Mouse (Mus musculus) layer of hippocampus, adult 9-10 months (tissue): Measurements from ENCODE around the gene Dnlz.

Experiments used
- DNase-seq: peaks from one replicate; pipeline ENCODE4 v3.0.0; 2022; ENCODE audit warnings: low spot score

Dnlz gene

GRCm38 (mm10) chr2:26357484-26357883, 5.6 kb upstream of the Dnlz start:
- no peak for DNase-seq

GRCm38 (mm10) chr2:26356678-26357077, 4.8 kb upstream of the Dnlz start:
- DNase-seq = no peak

GRCm38 (mm10) chr2:26356231-26356630, 4.3 kb upstream of the Dnlz start:
- no peak for DNase-seq

DNA sequence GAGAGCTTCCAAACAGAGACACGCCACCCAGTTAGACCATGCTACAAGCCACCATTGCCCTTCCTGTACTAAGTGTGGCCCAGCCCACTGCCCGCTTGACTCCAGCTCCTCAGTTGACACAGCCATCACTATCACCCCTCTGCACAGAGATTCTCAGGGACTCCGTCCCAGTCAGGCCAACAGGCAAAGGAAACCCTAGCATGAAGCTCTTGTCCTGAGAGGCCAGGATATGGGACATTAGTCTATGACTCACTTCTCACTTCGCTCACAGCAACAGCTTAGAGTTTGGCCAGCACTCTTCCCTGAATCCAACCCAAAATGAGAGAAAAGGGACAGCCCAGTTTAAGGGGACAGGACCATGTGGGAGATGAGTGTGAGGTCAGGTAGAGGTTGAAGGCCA, 2.5 kb upstream of the Dnlz start:
- DNase-seq = no peak

DNA sequence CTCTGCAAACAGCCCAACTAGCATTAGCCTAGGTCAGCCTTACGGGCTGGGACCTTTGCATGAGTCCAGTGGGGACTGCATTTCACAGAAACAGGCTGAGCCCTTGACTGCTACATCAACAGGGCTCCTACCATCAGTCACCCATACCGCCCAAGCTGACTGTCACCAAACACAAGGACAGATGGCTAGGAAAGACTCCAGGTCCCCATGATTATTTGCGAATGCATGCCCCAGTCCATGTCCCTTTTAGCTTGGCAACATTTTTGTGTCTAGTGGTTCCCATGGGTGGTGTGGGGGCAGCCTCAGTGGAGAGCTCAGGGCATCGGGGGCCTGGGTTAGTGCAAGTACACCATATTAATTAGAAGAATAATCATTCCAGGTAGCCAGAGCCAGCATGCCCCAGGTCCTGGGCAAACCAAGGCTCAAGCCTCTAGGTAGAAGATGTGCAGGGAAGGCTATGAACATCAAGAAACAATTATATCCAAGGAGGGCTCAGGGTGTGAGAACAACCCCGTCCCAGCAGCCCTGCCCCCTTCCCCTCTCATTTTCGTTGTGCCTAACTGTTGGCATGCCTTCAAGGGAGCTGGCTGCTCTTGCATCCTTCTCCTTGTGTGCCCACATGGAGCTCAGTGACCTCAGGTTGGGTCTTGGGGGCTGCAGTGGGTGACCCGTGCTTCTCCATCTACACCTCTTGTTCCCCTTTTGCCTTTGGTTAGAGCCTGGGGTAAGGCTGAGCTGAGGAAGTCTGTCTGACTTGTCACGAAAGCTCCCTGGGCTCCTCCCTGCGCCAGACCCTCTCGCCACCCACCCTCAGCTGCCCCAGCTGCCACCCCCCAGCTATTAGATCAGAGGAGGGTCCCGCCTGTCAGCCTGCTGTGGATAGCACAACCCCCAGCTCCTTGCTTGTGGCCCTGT, 1.4 kb upstream of the Dnlz start:
- no peak for DNase-seq

GRCm38 (mm10) chr2:26352291-26352910, 491 bp upstream of the Dnlz start:
- no peak for DNase-seq

- no peak for DNase-seq
Observed at GRCm38 (mm10) chr2:26348241-26348640, 3.7 kb downstream of the Dnlz start.

DNA sequence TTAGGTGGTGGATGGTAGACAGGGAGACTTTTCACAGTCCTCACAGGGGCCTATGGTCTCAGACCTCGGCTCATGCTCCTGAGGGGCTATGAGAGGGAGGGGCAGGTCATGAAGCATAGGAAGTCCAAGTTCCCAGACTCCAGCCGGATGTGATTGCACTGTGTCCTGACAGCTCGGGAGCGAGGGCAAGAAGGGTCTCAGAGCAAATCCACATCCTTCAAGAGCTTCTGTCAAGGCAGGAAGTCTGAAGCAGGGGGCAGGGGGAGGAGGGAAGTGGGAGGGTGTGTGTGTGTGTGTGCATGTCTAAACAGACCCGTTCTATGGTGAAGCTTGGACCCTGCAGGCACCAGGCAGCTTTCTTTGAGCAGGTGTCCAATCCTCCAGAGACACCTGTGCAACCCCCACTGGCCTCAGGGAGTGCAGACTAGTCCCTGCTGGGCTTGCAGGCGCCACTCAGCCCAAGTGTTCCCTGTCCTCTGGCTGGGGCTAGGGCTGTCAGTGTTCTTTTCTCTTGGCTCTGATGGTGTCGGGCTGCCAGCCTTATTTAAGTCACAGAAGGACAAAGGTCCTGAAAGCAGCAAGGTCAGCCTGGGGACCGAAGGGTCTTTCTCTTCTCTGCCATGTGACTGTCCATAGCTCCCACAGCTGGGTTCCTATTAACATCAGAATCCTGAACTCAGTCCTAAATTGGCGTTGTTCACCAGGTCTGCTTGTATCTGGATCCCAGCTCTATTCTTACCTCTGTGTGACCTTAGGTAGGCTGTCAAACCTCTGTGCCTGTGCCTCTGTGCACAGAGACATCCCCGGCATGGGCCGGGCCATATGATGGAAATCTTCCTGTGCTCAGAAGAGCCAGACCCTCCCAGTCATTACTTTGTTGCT, 9.1 kb downstream of the Dnlz start:
- no peak for DNase-seq

- DNase-seq = no peak
Observed at GRCm38 (mm10) chr2:26342044-26342443, 9.9 kb downstream of the Dnlz start.

DNA sequence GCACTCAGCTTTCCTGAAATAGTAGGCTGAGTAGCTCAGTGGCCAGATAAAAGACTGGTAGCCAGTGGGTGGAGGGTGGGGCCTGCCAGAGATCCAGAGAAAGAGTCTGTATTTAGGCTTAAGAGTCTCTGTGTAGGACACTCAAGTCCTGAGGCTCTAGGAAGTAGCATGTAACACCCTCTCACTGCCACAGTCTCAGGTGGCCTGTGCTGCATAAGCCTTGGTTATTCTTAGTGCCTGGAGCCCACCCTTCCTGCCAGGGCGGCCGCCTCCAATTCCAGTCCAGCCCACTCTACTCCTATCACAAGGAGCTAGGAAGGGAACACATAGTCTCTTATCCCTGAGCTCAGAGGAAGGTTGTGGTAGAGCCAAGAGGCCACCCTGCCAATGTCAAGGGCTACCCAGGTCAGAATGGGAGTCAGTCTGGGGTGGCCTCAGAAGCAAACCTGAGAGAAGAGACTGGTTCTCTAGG, 10.4 kb downstream of the Dnlz start:
- DNase-seq = no peak

DNA sequence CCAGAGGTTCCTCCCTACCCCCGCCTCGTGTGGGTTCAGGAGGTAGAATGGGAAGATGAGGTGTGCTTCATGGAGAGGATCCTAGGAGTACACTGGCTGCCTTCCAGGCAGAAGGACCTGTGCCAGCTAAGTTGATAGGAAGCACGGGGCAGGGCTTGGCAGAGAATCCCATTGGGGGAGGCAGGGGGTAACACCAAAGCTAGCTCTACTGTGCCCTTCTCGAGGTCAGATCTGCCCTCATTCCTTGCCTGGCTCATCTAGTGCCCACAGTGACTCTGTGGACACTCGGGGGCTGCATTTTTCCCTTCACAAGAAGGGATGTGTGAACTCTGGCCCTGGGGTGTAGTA, 12.7 kb downstream of the Dnlz start:
- no peak for DNase-seq

DNA sequence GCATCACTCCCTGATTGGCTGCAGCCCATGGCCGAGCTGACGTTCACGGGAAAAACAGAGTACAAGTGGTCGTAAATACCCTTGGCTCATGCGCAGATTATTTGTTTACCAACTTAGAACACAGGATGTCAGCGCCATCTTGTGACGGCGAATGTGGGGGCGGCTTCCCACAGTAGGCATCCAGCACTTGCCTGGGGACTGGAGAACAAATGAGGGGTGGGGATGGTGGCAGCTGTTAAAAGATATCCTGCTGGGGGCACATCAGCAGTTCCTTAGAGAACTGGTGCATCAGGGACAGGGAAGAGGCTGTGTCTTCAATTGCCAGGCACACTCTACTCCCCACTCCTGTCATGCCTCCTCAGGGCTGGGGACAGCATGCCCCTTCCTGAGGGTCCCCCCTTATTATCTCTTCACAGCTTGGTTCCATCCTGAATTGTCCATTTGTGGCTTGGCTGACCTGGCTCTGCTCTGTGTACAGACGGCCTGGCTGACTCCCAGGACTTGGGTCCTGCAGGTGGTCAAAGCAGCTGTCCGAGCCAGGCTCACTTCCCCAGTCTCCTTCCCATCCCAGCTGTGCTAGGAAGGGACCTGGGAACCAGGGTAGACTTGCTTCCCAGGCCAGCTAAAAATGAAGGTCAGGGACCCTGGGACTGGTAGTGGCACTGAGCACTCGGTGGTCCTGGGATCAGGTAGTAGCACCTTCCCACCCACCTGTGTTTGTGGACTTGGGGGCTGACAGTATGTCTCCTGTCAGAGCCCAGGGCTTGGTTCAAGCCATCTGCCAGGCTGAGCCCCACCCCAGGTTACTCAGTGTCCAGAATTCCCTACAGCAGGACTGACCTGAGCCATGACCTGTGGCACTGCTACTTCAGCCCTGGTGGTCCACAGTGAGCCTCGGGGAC, 13.4 kb downstream of the Dnlz start:
- no peak for DNase-seq

GRCm38 (mm10) chr2:26330702-26331101, 21.2 kb downstream of the Dnlz start:
- no peak for DNase-seq

DNA sequence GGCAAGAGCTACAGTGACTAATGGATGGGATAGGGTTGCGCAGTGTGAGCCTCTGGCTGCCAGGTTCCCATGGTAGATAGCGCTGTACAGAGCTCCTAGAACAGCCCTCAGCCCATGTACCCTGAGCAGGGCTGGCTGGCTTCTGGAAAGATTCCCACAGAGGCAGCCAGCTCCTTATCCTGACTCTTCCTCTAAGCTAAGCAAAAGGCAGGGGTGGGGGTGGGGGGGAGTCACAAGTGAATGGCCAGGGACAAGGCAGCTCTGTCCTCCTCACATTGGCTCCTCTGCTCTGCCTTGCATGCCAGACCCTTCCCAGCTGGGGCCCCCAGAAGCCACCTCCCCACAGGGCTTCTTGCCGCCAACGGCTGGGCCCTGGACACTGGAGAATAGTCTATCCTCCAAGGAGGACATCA, 21.8 kb downstream of the Dnlz start:
- DNase-seq = no peak

- DNase-seq = no peak
Observed at GRCm38 (mm10) chr2:26329402-26329801, 22.5 kb downstream of the Dnlz start.

DNA sequence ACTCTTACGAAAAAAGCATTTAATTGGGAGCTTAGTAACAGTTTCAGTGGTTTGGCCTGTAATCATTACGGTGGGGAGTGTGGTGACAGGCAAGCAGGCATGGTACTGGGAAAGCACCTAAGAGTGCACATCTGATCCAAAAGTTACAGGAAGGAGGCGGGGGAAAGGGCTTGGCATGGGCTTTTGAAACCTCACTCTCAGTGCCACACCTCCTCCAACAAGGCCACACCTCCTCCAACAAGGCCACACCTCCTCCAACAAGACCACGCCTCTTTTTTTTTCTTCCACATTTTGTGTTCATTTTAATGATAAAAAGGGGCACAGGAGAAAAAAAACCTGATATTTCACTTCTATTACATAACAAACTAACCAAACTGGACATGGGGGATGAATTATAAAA, 24.1 kb downstream of the Dnlz start:
- DNase-seq = no peak

GRCm38 (mm10) chr2:26325386-26326181, 26.3 kb downstream of the Dnlz start:
- no peak for DNase-seq

- no peak for DNase-seq
Observed at GRCm38 (mm10) chr2:26324917-26325316, 27.0 kb downstream of the Dnlz start.

DNA sequence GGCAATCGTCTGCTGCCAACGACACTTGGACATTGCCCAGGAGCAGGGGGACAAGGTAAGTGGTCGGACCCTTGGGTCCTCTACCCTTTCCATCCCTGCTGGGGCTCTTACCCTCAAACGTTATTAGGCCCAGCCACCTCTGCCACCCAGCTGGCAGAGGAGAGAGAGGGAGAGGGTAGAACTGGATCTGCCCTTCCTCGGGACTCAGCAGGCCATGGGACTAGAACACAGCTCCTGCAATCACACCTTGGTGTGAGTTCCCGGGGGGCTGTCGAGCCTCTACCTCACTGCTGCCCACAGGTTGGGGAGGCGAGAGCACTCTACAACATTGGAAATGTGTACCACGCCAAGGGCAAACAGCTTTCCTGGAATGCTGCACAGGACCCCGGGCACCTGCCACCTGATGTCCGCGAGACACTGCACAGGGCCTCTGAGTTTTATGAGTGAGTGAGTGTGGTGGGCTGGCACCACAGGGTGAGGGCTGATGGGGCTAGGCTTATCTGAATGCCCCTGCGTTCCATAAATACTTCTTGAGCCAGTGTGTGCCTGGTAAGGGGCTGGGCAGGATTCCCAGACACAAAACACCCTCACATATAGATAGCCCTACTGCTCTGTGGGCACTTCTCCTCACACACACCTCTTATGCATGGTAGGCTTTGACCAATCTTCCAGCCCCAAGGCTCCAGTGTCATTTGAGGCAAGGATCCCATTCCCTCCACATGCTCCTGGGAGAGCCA, 28.2 kb downstream of the Dnlz start:
- DNase-seq = no peak
